Mouse (Mus musculus): ENCODE measurements around the gene Ly6f. TPM values are rescaled to one million over a fixed set of nuclear protein-coding genes. Genes with fewer than 3 reads are reported as not detected.

Gene Ly6f
- not detected in 2 replicates for polyA plus RNA-seq (2015; fragmentation: Nextera tagmentation; extraction: Ambion mirVana)

GRCm38 (mm10) chr15:75268121-75268520 lies at the start of gene Ly6f:
Gene Ly6f, plus strand, starts transcription at chr15:75268421.
- no peak within 1 kb of the TSS for H3K27ac ChIP-seq
- H3K4me3 ChIP-seq: no peak within 1 kb of the TSS
- H3K9me3 ChIP-seq: no peaks in the 10 kb centered on the region; the same call in 1 of the 2 replicates
- H3K27me3 ChIP-seq: no peaks in the 10 kb centered on the region
- H3K36me3 ChIP-seq: no peaks in the 10 kb centered on the region
- no peak for ATAC-seq (ENCODE audit: low FRiP score)
- H3K4me2 ChIP-seq: no peak within 1 kb of the TSS
- no peak within 1 kb of the TSS for H3K9ac ChIP-seq
- no peaks in the 10 kb centered on the region for H3K4me1 ChIP-seq (replicated peaks)

- Histone ChIP-seq H3K9ac (no peak overlapping the region), H3K4me3 (no peak overlapping the region), H3K27ac (no peak overlapping the region), H3K9me3 (no peaks in the 10 kb centered on the region), H3K4me2 (no peak overlapping the region), H3K4me1 (replicated peaks) (no peaks in the 10 kb centered on the region), H3K36me3 (no peaks in the 10 kb centered on the region), H3K27me3 (no peaks in the 10 kb centered on the region)
- no peak for ATAC-seq (ENCODE audit: low FRiP score)
These were observed 46.3 kb upstream of the Ly6f start for GRCm38 (mm10) chr15:75221942-75222341.

GRCm38 (mm10) chr15:75237736-75238288 lies 30.4 kb upstream of the Ly6f start:
- Histone ChIP-seq H3K27me3 (no peaks in the 10 kb centered on the region), H3K4me3 (no peak overlapping the region), H3K9ac (no peak overlapping the region), H3K36me3 (no peaks in the 10 kb centered on the region), H3K4me1 (replicated peaks) (no peaks in the 10 kb centered on the region), H3K27ac (no peak overlapping the region), H3K4me2 (no peak overlapping the region), H3K9me3 (no peaks in the 10 kb centered on the region)
- ATAC-seq (ENCODE audit: low FRiP score): no peak
- 89% methylated on average over 3 of the region's 3 CpGs for WGBS

GRCm38 (mm10) chr15:75240558-75240957 lies 27.7 kb upstream of the Ly6f start:
- Histone ChIP-seq H3K36me3 (no peaks in the 10 kb centered on the region), H3K4me1 (replicated peaks) (no peaks in the 10 kb centered on the region), H3K4me3 (no peak overlapping the region), H3K9me3 (no peaks in the 10 kb centered on the region), H3K9ac (no peak overlapping the region), H3K4me2 (no peak overlapping the region), H3K27me3 (no peaks in the 10 kb centered on the region), H3K27ac (no peak overlapping the region)
- 93% methylated on average over 2 of the region's 2 CpGs for WGBS
- no peak for ATAC-seq (ENCODE audit: low FRiP score)

GRCm38 (mm10) chr15:75242756-75243640 lies 25.2 kb upstream of the Ly6f start:
- Histone ChIP-seq H3K9me3 (no peaks in the 10 kb centered on the region), H3K27ac (no peak overlapping the region), H3K4me1 (replicated peaks) (no peaks in the 10 kb centered on the region), H3K4me2 (no peak overlapping the region), H3K4me3 (no peak overlapping the region), H3K27me3 (no peaks in the 10 kb centered on the region), H3K9ac (no peak overlapping the region), H3K36me3 (no peaks in the 10 kb centered on the region)
- WGBS: 73% methylated on average over 3 of the region's 3 CpGs
- ATAC-seq (ENCODE audit: low FRiP score): no peak

GRCm38 (mm10) chr15:75254671-75255070 lies 13.6 kb upstream of the Ly6f start:
- Histone ChIP-seq H3K36me3 (no peaks in the 10 kb centered on the region), H3K4me3 (no peak overlapping the region), H3K27ac (no peak overlapping the region), H3K27me3 (no peaks in the 10 kb centered on the region), H3K4me2 (no peak overlapping the region), H3K9ac (no peak overlapping the region), H3K9me3 (no peaks in the 10 kb centered on the region), H3K4me1 (replicated peaks) (no peaks in the 10 kb centered on the region)
- ATAC-seq (ENCODE audit: low FRiP score): no peak
- 87% methylated on average over 3 of the region's 3 CpGs for WGBS

GRCm38 (mm10) chr15:75265863-75266262 lies 2.4 kb upstream of the Ly6f start:
- Histone ChIP-seq H3K27me3 (no peaks in the 10 kb centered on the region), H3K4me3 (no peak overlapping the region), H3K9me3 (peaks cover 3% of the 10 kb centered on the region; the same call in 1 of the 2 replicates), H3K4me2 (no peak overlapping the region), H3K36me3 (no peaks in the 10 kb centered on the region), H3K27ac (no peak overlapping the region), H3K4me1 (replicated peaks) (no peaks in the 10 kb centered on the region), H3K9ac (no peak overlapping the region)
- no peak for ATAC-seq (ENCODE audit: low FRiP score)

- Histone ChIP-seq H3K4me2 (no peak overlapping the region), H3K9ac (no peak overlapping the region), H3K27ac (no peak overlapping the region), H3K4me3 (no peak overlapping the region), H3K9me3 (peaks cover under 1% of the 10 kb centered on the region; the same call in 1 of the 2 replicates), H3K27me3 (no peaks in the 10 kb centered on the region), H3K4me1 (replicated peaks) (no peaks in the 10 kb centered on the region), H3K36me3 (no peaks in the 10 kb centered on the region)
- ATAC-seq (ENCODE audit: low FRiP score): no peak
- 74% methylated on average over 1 of the region's 1 CpGs for WGBS
These were observed 1.6 kb upstream of the Ly6f start for GRCm38 (mm10) chr15:75266626-75267025.

- Histone ChIP-seq H3K9me3 (no peaks in the 10 kb centered on the region; the same call in 1 of the 2 replicates), H3K27me3 (no peaks in the 10 kb centered on the region), H3K4me1 (replicated peaks) (no peaks in the 10 kb centered on the region), H3K4me3 (no peak overlapping the region), H3K9ac (no peak overlapping the region), H3K27ac (no peak overlapping the region), H3K4me2 (no peak overlapping the region), H3K36me3 (no peaks in the 10 kb centered on the region)
- WGBS: 84% methylated on average over 5 of the region's 5 CpGs
- no peak for ATAC-seq (ENCODE audit: low FRiP score)
These were observed 952 bp downstream of the Ly6f start for GRCm38 (mm10) chr15:75268916-75269829.

- Histone ChIP-seq H3K27ac (no peak overlapping the region), H3K4me2 (no peak overlapping the region), H3K9ac (no peak overlapping the region), H3K27me3 (no peaks in the 10 kb centered on the region), H3K9me3 (no peaks in the 10 kb centered on the region), H3K4me3 (no peak overlapping the region), H3K36me3 (no peaks in the 10 kb centered on the region), H3K4me1 (replicated peaks) (no peaks in the 10 kb centered on the region)
- ATAC-seq (ENCODE audit: low FRiP score): no peak
These were observed 1.9 kb downstream of the Ly6f start for GRCm38 (mm10) chr15:75270169-75270568.

- WGBS: 85% methylated on average over 3 of the region's 3 CpGs
- H3K9me3 ChIP-seq: no peaks in the 10 kb centered on the region
- no peak for ATAC-seq (ENCODE audit: low FRiP score)
- no peak overlapping the region for H3K4me3 ChIP-seq
- no peak overlapping the region for H3K9ac ChIP-seq
- no peaks in the 10 kb centered on the region for H3K36me3 ChIP-seq
- H3K4me1 ChIP-seq (replicated peaks): no peaks in the 10 kb centered on the region
- no peak overlapping the region for H3K4me2 ChIP-seq
- no peak overlapping the region for H3K27ac ChIP-seq
- H3K27me3 ChIP-seq: no peaks in the 10 kb centered on the region
These were observed 2.6 kb downstream of the Ly6f start for GRCm38 (mm10) chr15:75270691-75271362.

GRCm38 (mm10) chr15:75271426-75271825 lies 3.2 kb downstream of the Ly6f start:
- H3K4me3 ChIP-seq: no peak overlapping the region
- H3K27me3 ChIP-seq: no peaks in the 10 kb centered on the region
- no peak overlapping the region for H3K27ac ChIP-seq
- H3K36me3 ChIP-seq: no peaks in the 10 kb centered on the region
- no peaks in the 10 kb centered on the region for H3K4me1 ChIP-seq (replicated peaks)
- no peak overlapping the region for H3K9ac ChIP-seq
- 80% methylated on average over 1 of the region's 1 CpGs for WGBS
- no peak for ATAC-seq (ENCODE audit: low FRiP score)
- no peak overlapping the region for H3K4me2 ChIP-seq
- H3K9me3 ChIP-seq: no peaks in the 10 kb centered on the region
